In the genomic region with DNA sequence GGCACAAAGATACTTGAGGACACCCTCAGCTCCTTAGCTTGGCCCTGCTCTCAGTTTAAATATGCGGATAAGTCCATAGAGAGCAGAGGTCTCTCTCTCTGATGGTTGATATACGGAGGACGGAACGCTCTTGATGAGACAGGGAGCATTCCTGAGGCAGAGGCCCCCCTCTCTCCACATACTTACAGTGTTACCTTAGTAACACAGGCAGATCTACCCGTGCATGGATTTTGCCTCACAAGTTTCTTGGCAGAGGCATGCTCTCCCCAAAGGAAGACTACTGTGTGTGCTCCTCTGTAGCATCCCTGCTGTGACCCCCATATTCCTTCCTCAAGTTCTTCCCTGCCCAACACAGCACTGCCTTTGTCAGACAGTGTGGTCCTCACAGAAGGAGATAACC, we compare ENCODE assay signal across 19 mouse cellular contexts. TPM values are rescaled to one million over a fixed set of nuclear protein-coding genes. Genes with fewer than 3 reads are reported as not detected.
"Had no signal": no experiment of that assay in that cellular context is flagged by ENCODE, and none has a peak within 500 bp of the region (broad histone marks: within the 10 kb centered on the region; RNA-seq: fewer than 3 reads in every experiment).

No protein-coding gene starts in this region.

- H3K9me3 ChIP-seq: midbrain, embryonic 12.5 days; midbrain, embryonic 15.5 days; neural tube, embryonic 13.5 days; neural tube, embryonic 15.5 days had no signal

- H3K27ac ChIP-seq: midbrain, embryonic 12.5 days; midbrain, embryonic 15.5 days; neural tube, embryonic 13.5 days; neural tube, embryonic 15.5 days had no signal

- H3K27me3 ChIP-seq: midbrain, embryonic 12.5 days; midbrain, embryonic 15.5 days; neural tube, embryonic 13.5 days; neural tube, embryonic 15.5 days had no signal

- DNase-seq: lung, adult 18-20 months; lung, embryonic 14.5 days; lung, postnatal 10 days; lung, postnatal 4 days; retina, postnatal 1 day; right cerebral cortex, adult 18-20 months; right cerebral cortex, postnatal 25 days; right cerebral cortex, postnatal 4 days; spleen, adult 18-20 months; thymus, adult 18-20 months; thymus, postnatal 14 days; thymus, postnatal 36 days had no signal

- H3K9ac ChIP-seq: lung, embryonic 14.5 days; midbrain, embryonic 12.5 days; midbrain, embryonic 15.5 days; neural tube, embryonic 13.5 days; neural tube, embryonic 15.5 days had no signal

- H3K36me3 ChIP-seq: midbrain, embryonic 12.5 days; midbrain, embryonic 15.5 days; neural tube, embryonic 13.5 days; neural tube, embryonic 15.5 days had no signal

- H3K4me1 ChIP-seq: midbrain, embryonic 12.5 days; midbrain, embryonic 15.5 days; neural tube, embryonic 13.5 days; neural tube, embryonic 15.5 days had no signal

- H3K4me2 ChIP-seq: lung, embryonic 14.5 days; midbrain, embryonic 12.5 days; midbrain, embryonic 15.5 days; neural tube, embryonic 13.5 days; neural tube, embryonic 15.5 days had no signal

- H3K4me3 ChIP-seq: midbrain, embryonic 12.5 days; midbrain, embryonic 15.5 days; myocyte; neural tube, embryonic 13.5 days; neural tube, embryonic 15.5 days had no signal

- ATAC-seq: midbrain, embryonic 15.5 days had no signal

RNA-seq across cellular contexts. Expression of gene Slc15a1, which starts 42.3 kb away (rescaled TPM):
- polyA plus RNA-seq: midbrain, embryonic 12.5 days; myocyte; neural tube, embryonic 11.5 days; neural tube, embryonic 13.5 days; neural tube, embryonic 15.5 days; stomach, embryonic 14.5 days had no signal
